Mouse (Mus musculus) gonadal fat pad, adult 2 months (tissue): Measurements from ENCODE around the gene Rgcc. TPM values are rescaled to one million over a fixed set of nuclear protein-coding genes. Genes with fewer than 3 reads are reported as not detected.

Source experiments
- DNase-seq: peaks from one replicate; pipeline ENCODE4 v3.0.0-alpha.2; 2012; ENCODE audit warnings: low read depth
- polyA plus RNA-seq: library from polyadenylated mRNA; depleted of rRNA; stranded (reverse); fragments of >200 nt; gene quantifications from 2 replicates; pipeline ENCODE4 v1.2.3, GENCODE M21; 2012

Gene Rgcc
- polyA plus RNA-seq, 1 experiment, result 800 TPM

GRCm38 (mm10) chr14:79279494-79279893, 22.0 kb downstream of the Rgcc start:
- DNase-seq, result no peak

GRCm38 (mm10) chr14:79278927-79279326, 22.5 kb downstream of the Rgcc start:
- DNase-seq, result no peak

- DNase-seq, result no peak
These were observed 23.5 kb downstream of the Rgcc start for GRCm38 (mm10) chr14:79277922-79278321.

DNA sequence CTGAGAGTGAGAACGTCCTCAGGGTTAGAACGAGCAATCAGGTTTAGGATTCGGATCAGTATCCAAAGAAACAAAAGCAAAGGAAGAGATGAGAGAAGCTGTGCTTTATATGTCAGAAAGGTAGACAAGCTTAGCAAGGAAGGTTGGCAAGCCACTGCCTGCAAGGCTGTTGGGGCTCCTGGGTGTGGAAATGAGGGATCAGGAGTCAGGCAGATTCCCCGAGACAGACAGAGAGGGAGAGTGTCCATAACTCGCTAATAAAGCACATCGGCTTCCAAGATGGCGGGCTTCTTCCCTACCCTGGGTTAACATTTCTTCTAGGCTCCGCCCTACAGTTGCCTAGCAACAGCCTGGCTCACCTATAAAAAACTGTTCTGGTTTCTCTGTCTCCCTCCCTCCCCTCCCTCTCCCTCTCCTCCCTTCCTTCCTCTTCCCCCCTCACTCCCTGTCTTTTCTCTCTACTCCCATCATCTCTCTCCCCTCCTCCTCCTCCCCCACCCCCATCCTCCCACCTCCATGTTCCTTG, 25.5 kb downstream of the Rgcc start:
- no peak for DNase-seq

GRCm38 (mm10) chr14:79275441-79275840, 26.0 kb downstream of the Rgcc start:
- no peak for DNase-seq

GRCm38 (mm10) chr14:79273697-79274477, 27.6 kb downstream of the Rgcc start:
- DNase-seq, result no peak

GRCm38 (mm10) chr14:79272991-79273390, 28.5 kb downstream of the Rgcc start:
- DNase-seq, result no peak

- DNase-seq, result no peak
These were observed 29.2 kb downstream of the Rgcc start for GRCm38 (mm10) chr14:79272188-79272694.

- DNase-seq, result no peak
These were observed 31.9 kb downstream of the Rgcc start for GRCm38 (mm10) chr14:79269551-79269950.

DNA sequence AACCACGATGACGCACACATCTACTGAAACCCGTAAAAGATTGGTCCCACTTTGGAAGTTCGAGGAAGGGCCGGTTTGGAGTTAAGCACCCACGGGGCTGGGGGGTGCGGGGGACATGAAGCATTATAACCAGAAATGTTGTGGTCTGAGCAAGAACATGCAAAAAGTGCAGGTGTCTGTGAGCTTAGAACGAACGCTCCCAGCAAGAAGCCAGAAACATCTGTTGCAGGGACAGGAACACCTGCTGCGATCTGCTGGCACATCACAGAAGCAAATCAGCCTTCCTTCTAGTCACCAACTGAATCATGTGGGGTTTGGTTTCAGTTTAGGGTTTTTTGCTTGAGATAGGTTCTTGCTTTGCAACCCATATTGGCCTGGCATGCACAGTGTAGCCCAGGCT, 33.6 kb downstream of the Rgcc start:
- DNase-seq, result no peak

DNA sequence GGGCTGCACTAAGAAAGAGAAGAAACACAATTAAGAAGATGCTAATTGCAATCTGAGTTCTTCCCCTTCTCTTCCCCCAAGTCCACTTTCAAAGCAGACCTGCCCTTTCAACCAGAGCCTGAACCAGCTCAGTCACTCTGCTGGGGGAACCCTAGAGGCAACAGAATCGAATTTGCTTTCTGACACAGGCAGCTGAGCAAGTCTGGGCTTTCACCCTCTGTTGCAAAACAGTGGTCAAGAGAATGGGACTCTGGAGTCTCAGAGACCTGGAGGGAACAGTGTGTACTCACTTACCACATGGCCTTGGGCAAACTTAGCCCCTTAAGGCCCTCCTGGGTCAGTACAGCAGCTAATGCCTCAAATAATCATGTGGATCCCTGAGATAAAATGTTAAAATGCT, 34.1 kb downstream of the Rgcc start:
- DNase-seq, result no peak

- DNase-seq, result no peak
These were observed 35.0 kb downstream of the Rgcc start for GRCm38 (mm10) chr14:79266408-79266807.

DNA sequence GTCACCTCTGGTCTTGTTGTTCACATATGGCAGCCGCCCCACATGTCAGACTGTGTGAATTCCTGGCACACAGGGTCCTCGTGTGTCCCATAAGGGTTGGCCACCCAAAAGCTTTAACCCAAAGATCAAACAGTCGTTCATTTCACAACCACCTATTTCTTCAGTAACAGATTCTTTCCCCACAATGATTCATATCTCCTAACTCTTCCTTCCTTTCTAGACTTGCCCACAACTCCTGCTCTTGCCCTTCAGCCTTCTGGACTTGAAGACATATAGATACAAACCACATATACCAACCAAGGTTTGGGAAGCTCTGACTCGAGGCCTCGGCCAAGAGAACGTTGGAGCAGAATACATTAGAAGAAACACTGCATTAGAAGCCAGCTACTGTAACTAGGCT, 35.7 kb downstream of the Rgcc start:
- no peak for DNase-seq

GRCm38 (mm10) chr14:79263321-79263720, 38.1 kb downstream of the Rgcc start:
- DNase-seq, result no peak

GRCm38 (mm10) chr14:79262677-79263076, 38.8 kb downstream of the Rgcc start:
- DNase-seq, result no peak

- DNase-seq, result no peak
These were observed 42.2 kb downstream of the Rgcc start for GRCm38 (mm10) chr14:79259062-79259779.

DNA sequence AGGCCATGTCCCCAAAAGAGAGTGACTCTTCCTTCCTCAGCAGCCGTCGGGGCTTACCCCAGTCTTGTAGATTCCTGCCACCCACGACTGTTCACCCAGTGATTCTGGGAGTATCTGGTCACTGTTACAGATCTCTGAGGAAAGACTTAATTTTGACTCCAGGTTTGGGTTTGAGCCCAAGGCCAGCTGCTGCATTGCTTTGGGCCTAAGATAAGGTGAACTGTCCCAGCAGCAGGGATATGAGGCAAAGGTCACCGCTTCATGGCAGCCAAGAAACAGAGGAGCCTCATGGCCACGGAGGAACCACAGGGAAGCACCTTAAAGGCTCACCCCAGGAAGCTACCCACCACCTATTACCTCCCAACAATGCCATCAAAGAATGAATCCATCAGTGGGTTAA, 44.8 kb downstream of the Rgcc start:
- no peak for DNase-seq

DNA sequence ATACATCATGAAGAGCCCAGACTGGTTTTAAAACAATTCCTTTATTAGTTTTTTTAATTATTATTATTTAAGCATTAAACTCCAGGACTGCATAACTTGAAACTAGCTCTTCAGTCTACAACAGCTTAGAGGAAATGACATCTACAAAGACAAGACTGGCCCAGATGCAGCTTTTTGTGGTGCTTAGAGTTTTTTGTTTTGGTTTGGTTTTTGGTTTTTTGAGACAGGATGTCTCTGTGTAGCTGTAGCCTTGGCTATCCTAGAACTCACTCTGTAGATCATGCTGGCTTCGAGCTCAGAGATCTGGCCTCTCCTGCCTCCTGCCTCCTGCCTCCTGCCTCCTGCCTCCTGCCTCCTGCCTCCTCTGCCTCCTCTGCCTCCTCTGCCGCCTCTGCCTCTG, 45.7 kb downstream of the Rgcc start:
- no peak for DNase-seq

DNA sequence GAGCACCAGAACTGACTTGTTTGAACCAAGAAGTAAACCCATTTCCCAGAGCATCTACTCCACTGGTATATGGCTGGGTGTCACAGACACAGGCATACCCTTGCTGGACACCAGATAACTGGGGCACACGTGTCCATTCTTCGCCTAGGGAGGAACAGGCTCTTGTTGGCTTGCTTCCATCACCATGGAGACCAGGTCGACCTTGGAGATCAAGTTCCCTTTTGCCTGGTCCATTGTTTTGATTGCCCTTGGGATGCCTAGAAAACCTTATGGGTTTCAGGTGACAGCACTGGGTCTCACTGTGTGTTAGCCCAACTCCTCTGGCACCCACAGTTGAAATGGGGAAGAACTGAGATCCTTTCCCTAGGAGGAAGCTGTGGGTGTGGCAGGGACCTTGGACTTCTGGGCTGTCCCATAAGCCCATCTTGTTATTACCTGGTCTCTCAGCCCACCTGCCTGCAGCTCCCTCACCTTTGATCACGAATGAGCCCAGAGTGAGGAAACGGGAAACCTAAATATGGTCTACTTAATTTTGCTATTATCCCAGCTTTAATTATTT, 49.6 kb downstream of the Rgcc start:
- DNase-seq, result no peak

- DNase-seq, result no peak
These were observed 56.9 kb downstream of the Rgcc start for GRCm38 (mm10) chr14:79244571-79244970.

DNA sequence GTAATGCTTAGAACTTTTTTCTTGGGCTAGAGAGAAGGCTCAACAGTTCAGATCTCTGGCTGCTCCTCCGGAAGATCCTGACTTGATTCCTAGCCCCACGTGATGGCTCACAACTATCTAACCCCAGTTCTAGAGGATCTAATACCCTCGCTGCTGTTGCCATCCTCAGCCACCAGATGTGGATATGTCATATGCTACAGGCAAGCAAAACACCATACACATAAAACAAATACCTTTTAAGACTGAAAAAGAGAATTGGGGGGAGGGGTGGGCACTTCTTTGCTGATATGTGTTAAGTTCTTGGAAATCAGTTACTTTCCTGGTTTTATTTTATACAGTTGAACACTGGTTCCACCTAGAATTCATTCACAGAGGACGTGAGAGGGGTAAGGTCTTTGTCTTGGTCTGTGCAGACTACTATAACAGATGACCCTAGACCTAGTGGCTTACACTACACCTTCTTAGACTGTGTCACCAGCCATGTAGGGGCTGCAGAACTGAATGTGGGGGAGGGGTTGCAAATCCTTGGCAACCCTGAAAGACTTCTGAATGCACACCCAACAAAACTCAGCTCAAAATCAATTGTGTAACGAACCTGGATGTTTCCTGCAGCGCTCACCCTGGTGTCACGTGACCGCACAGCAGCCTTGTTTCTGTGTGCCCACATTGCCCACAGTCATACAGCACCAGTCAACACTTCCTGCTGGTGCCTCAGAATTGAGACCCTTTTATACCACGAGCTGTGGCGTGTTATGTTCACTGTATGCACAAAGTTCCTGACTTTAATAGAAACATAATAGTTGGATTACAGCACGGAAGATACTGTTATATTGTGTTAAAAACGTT, 58.2 kb downstream of the Rgcc start:
- no peak for DNase-seq

DNA sequence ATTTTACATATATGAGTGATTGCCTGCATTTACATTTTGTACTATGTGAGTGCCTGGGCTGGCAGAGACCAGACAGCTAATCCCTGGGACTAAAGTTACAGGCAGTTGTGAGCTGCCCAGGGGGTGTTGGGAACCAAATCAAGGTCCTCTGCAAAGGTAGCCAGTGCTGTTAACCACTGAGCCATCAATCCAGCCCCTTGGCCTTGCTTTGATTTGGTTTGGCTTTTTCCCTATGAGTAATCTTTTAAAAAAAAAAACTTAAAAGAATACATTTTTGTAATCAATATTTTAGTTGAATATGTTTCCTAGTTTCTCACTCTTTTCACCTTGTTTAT, 59.1 kb downstream of the Rgcc start:
- no peak for DNase-seq
